Mouse (Mus musculus) hematopoietic stem cell, adult 5-6 weeks (primary cell): Measurements from ENCODE around the gene Ier5. TPM values are rescaled to one million over a fixed set of nuclear protein-coding genes. Genes with fewer than 3 reads are reported as not detected.
A peak's percentile ranks its signal among the peaks of the same experiment; 100 is the strongest.

ENCODE experiments used
- ATAC-seq, 2 experiments: fragments of 125-278 bp in 1 of 2; replicated peaks in 1 of 2; 2 replicates each; pipeline ENCODE4 v1.8.0; 2016 to 2017; ENCODE audit warnings: inconsistent platforms in 2 of 2, mild to moderate bottlenecking in 2 of 2, moderate number of reproducible peaks in 2 of 2, low read depth in 1 of 2, moderate TSS enrichment in 1 of 2; ENCODE audit not compliant: low FRiP score in 2 of 2, poor library complexity in 2 of 2, severe bottlenecking in 2 of 2, insufficient read depth in 1 of 2, low TSS enrichment in 1 of 2
- total RNA-seq: library from RNA; stranded (forward); fragments of 172-1452, 232-1000 nt; gene quantifications from 2 replicates; pipeline ENCODE4 v1.2.3, GENCODE M21; 2017

The Ier5 gene
- total RNA-seq, 1 experiment from 2014 or later, result 26.1 TPM

GRCm38 (mm10) chr1:155065068-155065701, 34.3 kb downstream of the Ier5 start:
- ATAC-seq, result peak; percentile 69 to 76

GRCm38 (mm10) chr1:155064649-155065048, 34.8 kb downstream of the Ier5 start:
- no peak for ATAC-seq

GRCm38 (mm10) chr1:155064111-155064510, 35.3 kb downstream of the Ier5 start:
- no peak for ATAC-seq

GRCm38 (mm10) chr1:155062963-155063362, 36.5 kb downstream of the Ier5 start:
- no peak for ATAC-seq

- peak in 1 of 2 experiments; percentile 31; a peak in 2 of 4 replicates for ATAC-seq
Observed at GRCm38 (mm10) chr1:155062057-155062456, 37.4 kb downstream of the Ier5 start.

GRCm38 (mm10) chr1:155060832-155061801, 38.3 kb downstream of the Ier5 start:
- ATAC-seq, result no peak

- no peak for ATAC-seq
Observed at GRCm38 (mm10) chr1:155060261-155060660, 39.2 kb downstream of the Ier5 start.

GRCm38 (mm10) chr1:155059505-155059904, 39.9 kb downstream of the Ier5 start:
- peak; percentile 90 to 91 for ATAC-seq

- ATAC-seq, result no peak
Observed at GRCm38 (mm10) chr1:155058099-155059012, 41.1 kb downstream of the Ier5 start.

GRCm38 (mm10) chr1:155056166-155056565, 43.3 kb downstream of the Ier5 start:
- ATAC-seq, result no peak

- ATAC-seq, result no peak
Observed at GRCm38 (mm10) chr1:155055041-155055440, 44.4 kb downstream of the Ier5 start.

GRCm38 (mm10) chr1:155054366-155054965, 45.0 kb downstream of the Ier5 start:
- ATAC-seq, result no peak

GRCm38 (mm10) chr1:155053296-155053695, 46.1 kb downstream of the Ier5 start:
- ATAC-seq, result no peak

- no peak for ATAC-seq
Observed at GRCm38 (mm10) chr1:155052761-155053166, 46.7 kb downstream of the Ier5 start.

- ATAC-seq, result no peak
Observed at GRCm38 (mm10) chr1:155052131-155052760, 47.2 kb downstream of the Ier5 start.

- no peak for ATAC-seq
Observed at GRCm38 (mm10) chr1:155051701-155052127, 47.7 kb downstream of the Ier5 start.
